In the genomic region with DNA sequence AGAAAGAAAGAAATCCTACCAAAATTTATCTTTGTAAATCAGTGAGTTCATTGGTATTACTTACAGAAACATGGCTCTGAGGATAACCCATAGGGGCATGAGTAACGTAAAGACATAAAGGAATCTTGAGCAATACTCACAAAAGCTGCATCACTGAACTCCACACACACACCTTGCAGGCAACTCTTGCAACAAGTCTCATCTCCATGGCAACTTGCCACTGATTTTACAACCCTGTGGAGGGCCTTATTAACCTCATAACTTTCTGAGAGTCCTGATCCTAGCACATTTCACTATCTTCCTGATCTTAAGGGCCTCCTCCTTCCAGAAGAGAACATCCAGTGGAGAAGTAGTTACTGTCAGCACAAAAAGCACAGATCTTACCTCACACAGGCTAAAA, we compare ENCODE assay signal across 31 mouse cellular contexts.
"Had no signal": no experiment of that assay in that cellular context is flagged by ENCODE, and none has a peak within 500 bp of the region (broad histone marks: within the 10 kb centered on the region; RNA-seq: fewer than 3 reads in every experiment).

No protein-coding gene starts in this region.

- H3K27ac ChIP-seq: limb, embryonic 10.5 days; limb, embryonic 12.5 days; limb, embryonic 13.5 days; limb, embryonic 15.5 days; liver, embryonic 12.5 days; liver, embryonic 13.5 days; liver, embryonic 14.5 days; liver, embryonic 15.5 days; lung, embryonic 15.5 days; macrophage; midbrain, embryonic 10.5 days; midbrain, embryonic 12.5 days; midbrain, embryonic 13.5 days; midbrain, embryonic 15.5 days; neural tube, embryonic 12.5 days had no signal

- H3K4me3 ChIP-seq: limb, embryonic 10.5 days; limb, embryonic 12.5 days; limb, embryonic 13.5 days; limb, embryonic 15.5 days; liver, embryonic 12.5 days; liver, embryonic 13.5 days; liver, embryonic 15.5 days; lung, embryonic 15.5 days; megakaryocyte, embryonic 14.5 days; midbrain, embryonic 10.5 days; midbrain, embryonic 12.5 days; midbrain, embryonic 13.5 days; midbrain, embryonic 15.5 days; myocyte; neural tube, embryonic 12.5 days had no signal

- ATAC-seq: liver, embryonic 12.5 days; liver, postnatal 0 days; midbrain, embryonic 13.5 days; midbrain, embryonic 15.5 days; midbrain, embryonic 16.5 days had no signal

- H3K36me3 ChIP-seq: limb, embryonic 10.5 days; limb, embryonic 12.5 days; limb, embryonic 13.5 days; limb, embryonic 15.5 days; liver, embryonic 12.5 days; liver, embryonic 13.5 days; liver, embryonic 15.5 days; lung, embryonic 15.5 days; midbrain, embryonic 10.5 days; midbrain, embryonic 12.5 days; midbrain, embryonic 13.5 days; midbrain, embryonic 15.5 days; neural tube, embryonic 12.5 days had no signal

- H3K4me2 ChIP-seq: limb, embryonic 12.5 days; limb, embryonic 13.5 days; limb, embryonic 15.5 days; liver, embryonic 11.5 days; liver, embryonic 12.5 days; liver, embryonic 13.5 days; liver, embryonic 15.5 days; lung, embryonic 14.5 days; lung, embryonic 15.5 days; midbrain, embryonic 11.5 days; midbrain, embryonic 12.5 days; midbrain, embryonic 13.5 days; midbrain, embryonic 15.5 days; neural tube, embryonic 12.5 days had no signal

- H3K9me3 ChIP-seq: limb, embryonic 10.5 days; limb, embryonic 12.5 days; limb, embryonic 15.5 days; liver, embryonic 12.5 days; liver, embryonic 13.5 days; liver, embryonic 15.5 days; lung, embryonic 15.5 days; midbrain, embryonic 10.5 days; midbrain, embryonic 12.5 days; midbrain, embryonic 13.5 days; midbrain, embryonic 15.5 days; neural tube, embryonic 12.5 days had no signal

- H3K4me1 ChIP-seq: limb, embryonic 10.5 days; limb, embryonic 12.5 days; limb, embryonic 13.5 days; limb, embryonic 15.5 days; liver, embryonic 12.5 days; liver, embryonic 13.5 days; liver, embryonic 15.5 days; lung, embryonic 15.5 days; megakaryocyte, embryonic 14.5 days; midbrain, embryonic 10.5 days; midbrain, embryonic 12.5 days; midbrain, embryonic 13.5 days; midbrain, embryonic 15.5 days; neural tube, embryonic 12.5 days had no signal

- H3K9ac ChIP-seq: limb, embryonic 12.5 days; limb, embryonic 13.5 days; limb, embryonic 15.5 days; liver, embryonic 12.5 days; liver, embryonic 13.5 days; liver, embryonic 14.5 days; liver, embryonic 15.5 days; liver, postnatal 0 days; lung, embryonic 14.5 days; lung, embryonic 15.5 days; midbrain, embryonic 12.5 days; midbrain, embryonic 13.5 days; midbrain, embryonic 15.5 days; neural tube, embryonic 12.5 days had no signal

- DNase-seq: left cerebral cortex, postnatal 4 days; liver; liver, embryonic 13.5 days; liver, postnatal 0 days; lung, adult 18-20 months; lung, adult 2 months; lung, embryonic 14.5 days; lung, postnatal 10 days; lung, postnatal 14 days; lung, postnatal 36 days; lung, postnatal 4 days; midbrain, embryonic 14.5 days had no signal

- H3K27me3 ChIP-seq: limb, embryonic 12.5 days; limb, embryonic 13.5 days; limb, embryonic 15.5 days; liver, embryonic 12.5 days; liver, embryonic 13.5 days; liver, embryonic 15.5 days; lung, embryonic 15.5 days; megakaryocyte, embryonic 14.5 days; midbrain, embryonic 12.5 days; midbrain, embryonic 13.5 days; midbrain, embryonic 15.5 days; neural tube, embryonic 12.5 days had no signal
